Comparison of ENCODE assay signal across 7 mouse cellular contexts in genomic region chr4:133574843-133575202, GRCm38 (mm10). TPM values are rescaled to one million over a fixed set of nuclear protein-coding genes. Genes with fewer than 3 reads are reported as not detected.
A peak's percentile ranks its signal among the peaks of the same experiment; 100 is the strongest.
DNase-seq lines count a peak whose midpoint lies in the region; ATAC-seq and TF ChIP-seq lines count a peak whose summit lies in the region.

No protein-coding gene starts in this region.

- H3K4me2 ChIP-seq in lung, embryonic 16.5 days (ENCODE audit: low read depth, low read length) = peak overlapping the region; percentile 96
- peak overlapping the region; percentile 92 for H3K4me2 ChIP-seq in limb, embryonic 13.5 days (replicated peaks)

- TF ChIP-seq POLR2A in small intestine, adult 2 months (IDR thresholded peaks at IDR 0.05; ENCODE audit: low read depth, low read length) = no peak

- H3K36me3 ChIP-seq in lung, embryonic 16.5 days (ENCODE audit: control insufficient read depth, insufficient read depth, low read length) = peaks cover 11% of the 10 kb centered on the region
- peaks cover 22% of the 10 kb centered on the region for H3K36me3 ChIP-seq in forebrain, embryonic 10.5 days (replicated peaks)
- peaks cover 22% of the 10 kb centered on the region for H3K36me3 ChIP-seq in limb, embryonic 13.5 days
- peaks cover 20% of the 10 kb centered on the region for H3K36me3 ChIP-seq in small intestine, adult 2 months (ENCODE audit: control insufficient read depth, insufficient read depth, low read length)

- peaks cover 5% of the 10 kb centered on the region for H3K4me1 ChIP-seq in lung, embryonic 16.5 days (replicated peaks; ENCODE audit: control insufficient read depth, insufficient read depth, low read length)
- H3K4me1 ChIP-seq in forebrain, embryonic 10.5 days = peaks cover 20% of the 10 kb centered on the region
- H3K4me1 ChIP-seq in limb, embryonic 13.5 days = peaks cover 12% of the 10 kb centered on the region
- H3K4me1 ChIP-seq in small intestine, adult 2 months (ENCODE audit: control insufficient read depth, insufficient read depth, insufficient read length, low read length) = peaks cover 5% of the 10 kb centered on the region; the same call in 1 of the 2 replicates

- no peaks in the 10 kb centered on the region for H3K9me3 ChIP-seq in lung, embryonic 16.5 days (ENCODE audit: control insufficient read depth, low read length)
- H3K9me3 ChIP-seq in forebrain, embryonic 10.5 days = no peaks in the 10 kb centered on the region; the same call in 1 of the 2 replicates
- no peaks in the 10 kb centered on the region for H3K9me3 ChIP-seq in limb, embryonic 13.5 days

- peak overlapping the region; percentile 71 for H3K4me3 ChIP-seq in lung, embryonic 16.5 days (ENCODE audit: low read length)
- peak overlapping the region; percentile 99 for H3K4me3 ChIP-seq in forebrain, embryonic 10.5 days
- H3K4me3 ChIP-seq in limb, embryonic 13.5 days = peak overlapping the region; percentile 97
- peak overlapping the region; percentile 75 for H3K4me3 ChIP-seq in small intestine, adult 2 months (ENCODE audit: low read depth, low read length)

- DNase-seq in lung, adult 18-20 months = no peak
- DNase-seq in forebrain, embryonic 10.5 days (ENCODE audit: extremely low spot score, low spot score) = no peak
- no peak for DNase-seq in gastrocnemius, postnatal 10 days
- no peak for DNase-seq in layer of hippocampus, adult 9-11 months

- H3K27ac ChIP-seq in lung, embryonic 16.5 days (ENCODE audit: low read length) = peak overlapping the region; percentile 56; the same call in 1 of the 2 replicates
- H3K27ac ChIP-seq in forebrain, embryonic 10.5 days = peak overlapping the region; percentile 93
- H3K27ac ChIP-seq in limb, embryonic 13.5 days = peak overlapping the region; percentile 79
- H3K27ac ChIP-seq in small intestine, adult 2 months (ENCODE audit: insufficient read depth, low read depth, low read length) = no peak overlapping the region

- ATAC-seq in lung, embryonic 16.5 days (ENCODE audit: low read depth) = peak; percentile 56
- ATAC-seq in limb, embryonic 13.5 days (ENCODE audit: low FRiP score, low read depth) = peak; percentile 52; the same call in 1 of the 2 replicates

- TF ChIP-seq CTCF in small intestine, adult 2 months (IDR thresholded peaks at IDR 0.05; ENCODE audit: extremely low read depth, insufficient read length, insufficient replicate concordance, low read depth, low read length) = no peak

- no peaks in the 10 kb centered on the region for H3K27me3 ChIP-seq in lung, embryonic 16.5 days (ENCODE audit: control insufficient read depth, insufficient read depth, low read depth, low read length)
- no peaks in the 10 kb centered on the region for H3K27me3 ChIP-seq in forebrain, embryonic 10.5 days (ENCODE audit: poor library complexity, severe bottlenecking)
- H3K27me3 ChIP-seq in limb, embryonic 13.5 days = no peaks in the 10 kb centered on the region
- no peaks in the 10 kb centered on the region for H3K27me3 ChIP-seq in small intestine, adult 2 months (ENCODE audit: control insufficient read depth, insufficient read depth, low read length)

- peak overlapping the region; percentile 79 for H3K9ac ChIP-seq in lung, embryonic 16.5 days (ENCODE audit: low read length)
- H3K9ac ChIP-seq in limb, embryonic 13.5 days = peak overlapping the region; percentile 93

- 0% methylated on average over 39 of the region's 41 CpGs for WGBS in lung, embryonic 16.5 days
- WGBS in forebrain, embryonic 10.5 days = under 1% methylated on average over 41 of the region's 41 CpGs
- WGBS in limb, embryonic 13.5 days = under 1% methylated on average over 41 of the region's 41 CpGs
- WGBS in small intestine, adult 2 months = under 1% methylated on average over 41 of the region's 41 CpGs

RNA-seq across cellular contexts. Expression of gene Gpatch3, which starts 0.3 kb away (rescaled TPM):
- polyA plus RNA-seq in lung, embryonic 16.5 days (2015; fragmentation: Nextera tagmentation; extraction: Ambion mirVana) = 5.6 and 6.5 TPM in 2 replicates
- polyA plus RNA-seq in forebrain, embryonic 10.5 days (2016; fragmentation: Nextera tagmentation; extraction: Ambion mirVana) = 10.0 and 10.4 TPM in 2 replicates
- 7.5 and 9.5 TPM in 2 replicates for polyA plus RNA-seq in limb, embryonic 13.5 days (2015; fragmentation: Nextera tagmentation; extraction: Ambion mirVana)
- polyA plus RNA-seq in small intestine, adult 2 months (2012; rRNA removed) = 4.1 and 7.3 TPM in 2 replicates
- 1 to 10 TPM; 4.6 to 5.1 TPM for total RNA-seq in gastrocnemius, postnatal 10 days (2021)

RNA-seq across cellular contexts. Expression of gene Gpn2, which starts 9.3 kb away (rescaled TPM):
- 17.1 and 18.9 TPM in 2 replicates for polyA plus RNA-seq in lung, embryonic 16.5 days (2015; fragmentation: Nextera tagmentation; extraction: Ambion mirVana)
- 27.2 and 30.3 TPM in 2 replicates for polyA plus RNA-seq in forebrain, embryonic 10.5 days (2016; fragmentation: Nextera tagmentation; extraction: Ambion mirVana)
- polyA plus RNA-seq in limb, embryonic 13.5 days (2015; fragmentation: Nextera tagmentation; extraction: Ambion mirVana) = 18.0 and 19.6 TPM in 2 replicates
- 40.7 and 77.8 TPM in 2 replicates for polyA plus RNA-seq in small intestine, adult 2 months (2012; rRNA removed)
- 1 to 10 TPM; 5.6 TPM for total RNA-seq in gastrocnemius, postnatal 10 days (2021)

RNA-seq across cellular contexts. Expression of gene Nr0b2, which starts 21.6 kb away (rescaled TPM):
- 0.57 and 0.62 TPM in 2 replicates for polyA plus RNA-seq in lung, embryonic 16.5 days (2015; fragmentation: Nextera tagmentation; extraction: Ambion mirVana)
- not detected in 2 replicates for polyA plus RNA-seq in forebrain, embryonic 10.5 days (2016; fragmentation: Nextera tagmentation; extraction: Ambion mirVana)
- polyA plus RNA-seq in limb, embryonic 13.5 days (2015; fragmentation: Nextera tagmentation; extraction: Ambion mirVana) = 0.13 and 0.28 TPM in 2 replicates
- 1.8 and 23.0 TPM in 2 replicates for polyA plus RNA-seq in small intestine, adult 2 months (2012; rRNA removed)
- under 1 TPM in 1 of 2 experiments, not detected in 1; 0.23 TPM for total RNA-seq in gastrocnemius, postnatal 10 days (2021)

RNA-seq across cellular contexts. Expression of gene Sfn, which starts 27.1 kb away (rescaled TPM):
- polyA plus RNA-seq in lung, embryonic 16.5 days (2015; fragmentation: Nextera tagmentation; extraction: Ambion mirVana) = 21.6 and 29.3 TPM in 2 replicates
- polyA plus RNA-seq in forebrain, embryonic 10.5 days (2016; fragmentation: Nextera tagmentation; extraction: Ambion mirVana) = 9.0 and 9.5 TPM in 2 replicates
- 68.0 and 81.3 TPM in 2 replicates for polyA plus RNA-seq in limb, embryonic 13.5 days (2015; fragmentation: Nextera tagmentation; extraction: Ambion mirVana)
- 175 and 423 TPM in 2 replicates for polyA plus RNA-seq in small intestine, adult 2 months (2012; rRNA removed)
- 1 to 10 TPM; 1.6 TPM for total RNA-seq in gastrocnemius, postnatal 10 days (2021)

RNA-seq across cellular contexts. Expression of gene Nudc, which starts 29.0 kb away (rescaled TPM):
- 261 and 267 TPM in 2 replicates for polyA plus RNA-seq in lung, embryonic 16.5 days (2015; fragmentation: Nextera tagmentation; extraction: Ambion mirVana)
- polyA plus RNA-seq in forebrain, embryonic 10.5 days (2016; fragmentation: Nextera tagmentation; extraction: Ambion mirVana) = 475 and 509 TPM in 2 replicates
- polyA plus RNA-seq in limb, embryonic 13.5 days (2015; fragmentation: Nextera tagmentation; extraction: Ambion mirVana) = 291 and 309 TPM in 2 replicates
- 9.3 and 16.1 TPM in 2 replicates for polyA plus RNA-seq in small intestine, adult 2 months (2012; rRNA removed)
- total RNA-seq in gastrocnemius, postnatal 10 days (2021) = 10 to 100 TPM; 53.3 to 62.3 TPM
